Mouse (Mus musculus): ENCODE measurements around the gene Mctp1.
A peak's percentile ranks its signal among the peaks of the same experiment; 100 is the strongest.

Mctp1 gene

DNA sequence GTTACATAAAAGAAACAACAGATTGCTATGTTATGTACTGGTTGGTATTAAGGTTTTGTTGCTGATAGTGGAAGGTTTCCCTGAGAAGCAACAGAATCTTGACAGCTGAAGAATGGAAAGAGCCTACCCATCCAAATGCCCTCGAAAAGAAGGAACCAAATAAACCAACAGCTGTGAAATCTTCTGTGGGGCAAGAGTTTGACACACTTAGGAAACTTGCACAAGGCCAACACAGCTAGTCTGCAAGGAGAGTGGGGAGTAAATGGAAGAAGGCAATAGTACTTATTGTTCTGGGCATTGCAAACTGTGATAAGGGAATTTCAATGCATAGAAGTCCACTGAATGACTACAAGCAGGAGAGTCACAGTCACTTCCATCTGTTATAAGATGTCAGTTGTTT is 236.2 kb downstream of the Mctp1 start:
- DNase-seq, result no peak

DNA sequence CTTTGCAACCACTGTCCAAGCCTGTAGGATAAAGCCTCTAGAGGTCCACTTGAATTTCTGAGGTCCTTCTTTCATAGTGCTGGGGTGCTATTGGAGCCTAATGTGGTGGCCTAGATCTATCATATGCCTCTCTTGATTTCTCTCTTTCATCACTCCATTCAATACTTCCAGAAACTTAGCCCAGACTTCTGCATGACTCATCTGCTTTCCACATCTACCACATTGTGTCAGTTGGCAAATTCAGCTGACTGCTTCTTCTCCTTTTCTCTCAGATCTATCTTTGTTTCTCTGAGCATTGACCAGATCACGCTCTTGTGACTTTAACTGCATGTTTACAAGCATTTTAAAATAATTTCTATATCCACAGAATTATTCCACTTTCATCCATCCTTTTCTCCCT is 249.4 kb downstream of the Mctp1 start:
- no peak for DNase-seq

DNA sequence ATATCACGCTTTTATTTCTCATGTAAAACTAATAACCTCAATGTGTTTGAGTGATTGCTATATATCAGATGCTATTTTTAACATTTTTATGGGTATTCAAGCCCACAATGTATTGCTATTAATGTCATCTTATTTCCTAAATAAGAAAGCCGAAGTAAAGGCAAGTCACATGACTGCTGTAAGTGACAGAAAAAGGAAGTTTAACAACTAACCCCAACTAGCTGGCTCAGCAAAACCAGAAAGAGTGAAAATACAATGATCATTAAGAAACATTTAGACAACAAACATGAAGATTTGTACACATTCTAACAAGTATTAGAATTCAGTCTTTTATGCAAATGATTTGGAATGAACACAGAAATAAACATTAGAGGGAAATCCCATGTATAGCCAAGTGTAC is 253.9 kb downstream of the Mctp1 start:
- DNase-seq, result no peak

DNA sequence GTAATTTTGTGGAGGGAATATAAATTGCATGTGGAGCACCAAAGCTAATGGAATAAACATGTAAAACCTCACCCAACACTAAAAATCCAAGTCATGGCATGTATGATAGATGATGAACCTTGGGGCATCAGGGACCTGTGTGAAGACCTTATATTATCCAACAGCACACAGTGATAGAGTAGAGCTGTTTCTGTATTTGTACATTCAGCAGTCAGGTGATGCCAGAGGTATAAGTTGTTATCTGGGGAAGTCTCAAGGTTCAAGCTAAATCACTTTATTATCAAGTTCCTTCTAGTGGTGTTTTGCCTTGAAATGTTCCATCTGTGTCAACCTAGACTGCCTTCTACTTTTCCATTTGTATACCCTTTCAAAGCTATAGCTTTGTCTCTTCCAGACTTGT is 275.2 kb downstream of the Mctp1 start:
- DNase-seq, result no peak

DNA sequence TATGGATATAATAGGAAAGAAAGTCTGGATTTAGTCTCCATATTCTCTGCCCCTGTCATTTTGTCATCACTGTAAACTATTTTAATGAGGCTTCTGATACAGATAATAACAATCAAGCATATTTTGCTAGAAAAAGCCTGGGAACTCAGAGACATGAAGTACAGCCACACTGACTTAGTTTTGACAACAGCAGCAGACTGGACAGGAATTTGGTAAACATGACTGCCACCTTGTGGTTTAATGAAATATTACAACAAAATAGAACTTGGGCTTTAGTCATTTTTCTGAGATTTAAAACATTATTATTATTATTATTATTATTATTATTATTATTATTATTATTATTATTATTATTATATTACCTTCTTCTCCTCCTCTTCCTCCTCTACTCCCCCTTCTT is 297.0 kb downstream of the Mctp1 start:
- DNase-seq, result no peak

DNA sequence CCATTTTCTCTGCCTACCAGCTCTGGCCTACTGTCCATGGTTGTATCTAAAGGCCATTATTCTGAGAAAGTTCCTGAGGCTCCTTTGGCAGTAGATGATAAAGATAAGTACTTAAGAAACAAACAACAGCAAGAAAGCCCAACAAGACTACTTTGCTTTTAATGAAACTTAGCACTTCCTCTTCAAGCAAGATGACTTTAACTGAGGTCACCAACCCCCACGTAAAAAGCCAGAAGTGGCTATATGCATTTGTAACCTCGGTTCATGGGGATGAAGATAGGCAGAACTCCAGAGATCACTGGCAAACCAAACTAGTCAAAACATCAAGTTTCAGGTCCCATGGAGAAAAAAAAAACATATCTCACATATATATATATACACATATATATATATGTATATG is 305.0 kb downstream of the Mctp1 start:
- no peak for DNase-seq

DNA sequence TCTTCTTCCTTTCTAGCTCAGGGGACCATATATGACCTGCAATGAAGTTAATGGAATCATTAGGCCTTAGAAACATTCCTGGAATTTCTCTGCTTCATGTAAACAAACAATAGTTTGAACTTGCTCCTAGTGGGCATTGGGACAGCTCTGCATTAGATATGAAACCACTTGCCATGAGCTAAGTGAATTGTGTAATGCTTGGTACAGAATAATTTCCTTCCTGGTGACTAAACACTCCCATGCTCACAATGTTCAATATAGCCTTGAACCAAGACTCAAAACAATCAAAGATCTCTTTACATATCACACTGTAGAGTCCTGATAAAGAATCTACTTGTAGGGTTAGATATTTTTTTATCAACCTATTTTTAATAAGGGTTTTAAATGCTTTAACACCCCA is 305.8 kb downstream of the Mctp1 start:
- no peak for DNase-seq

DNA sequence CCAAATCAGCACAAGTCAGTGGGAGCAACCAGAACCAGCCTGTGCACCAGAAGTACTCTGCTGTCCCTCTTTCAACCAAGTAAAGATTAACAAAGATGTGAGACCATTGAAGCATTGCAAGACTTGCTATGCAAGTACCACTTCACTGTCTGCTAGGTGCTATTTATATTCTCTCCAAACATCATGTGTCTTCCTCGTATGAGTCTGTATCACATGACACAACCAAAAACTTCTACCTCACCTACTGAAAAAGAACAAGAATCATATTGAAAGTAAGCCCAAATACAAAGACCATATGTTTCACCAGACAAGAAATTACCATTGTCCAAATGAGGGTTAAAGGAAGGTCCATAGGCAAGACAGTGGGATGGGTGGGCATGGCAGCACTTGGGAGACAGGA is 306.4 kb downstream of the Mctp1 start:
- DNase-seq, result no peak

DNA sequence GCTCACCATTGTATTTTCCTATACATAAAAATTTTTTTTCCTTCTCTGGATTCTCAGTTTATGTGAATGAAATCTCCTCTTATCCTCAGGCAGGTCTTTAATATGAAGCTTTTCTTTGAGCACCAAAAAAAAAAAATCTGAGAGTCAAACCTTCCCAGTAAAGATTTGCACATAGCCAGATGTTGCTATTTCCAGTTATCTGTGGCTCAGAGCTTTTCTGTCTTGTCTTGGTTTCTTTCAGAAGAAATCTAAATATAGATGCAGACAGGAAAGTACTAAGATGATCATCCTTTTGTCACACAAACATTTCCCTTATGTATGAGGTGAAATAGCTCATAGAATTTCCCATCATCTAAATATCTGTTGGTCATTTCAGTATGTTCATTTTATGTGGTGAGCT is 349.7 kb downstream of the Mctp1 start:
- DNase-seq, result no peak

DNA sequence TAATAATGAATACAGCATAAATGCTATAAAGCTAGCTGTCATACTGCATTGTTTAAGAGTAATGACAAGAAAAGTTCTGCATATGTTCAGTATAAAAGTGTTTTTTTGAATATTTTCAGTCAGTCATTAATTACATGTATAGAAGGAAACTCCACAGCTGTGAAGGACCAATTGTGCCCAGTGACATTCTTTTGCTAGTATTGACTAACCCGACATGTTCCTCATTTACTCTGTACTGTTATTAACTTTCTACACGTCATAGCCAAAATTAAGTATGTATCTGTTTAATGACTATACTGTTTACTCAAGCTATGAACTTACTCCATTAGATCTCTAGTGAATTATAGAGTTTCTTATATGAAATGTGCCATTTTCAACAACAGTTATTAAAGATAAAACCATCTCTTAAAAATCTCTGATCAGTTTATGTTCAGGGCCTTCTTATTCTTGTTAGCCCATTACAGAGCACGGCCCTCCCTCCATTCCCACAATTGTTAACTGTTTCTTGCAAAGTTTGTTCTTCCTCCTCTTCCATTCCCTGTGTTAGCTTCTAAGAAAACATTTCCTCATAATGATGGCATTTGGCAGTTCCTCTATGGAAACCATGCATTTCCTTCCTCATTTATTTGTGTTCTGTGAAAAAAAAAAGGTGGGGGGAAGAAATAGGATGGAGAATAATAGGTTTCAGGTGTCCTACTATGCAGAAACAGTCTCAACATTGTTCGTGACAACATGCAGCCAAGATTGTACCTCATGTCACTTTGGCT is 366.5 kb downstream of the Mctp1 start:
- no peak for DNase-seq

DNA sequence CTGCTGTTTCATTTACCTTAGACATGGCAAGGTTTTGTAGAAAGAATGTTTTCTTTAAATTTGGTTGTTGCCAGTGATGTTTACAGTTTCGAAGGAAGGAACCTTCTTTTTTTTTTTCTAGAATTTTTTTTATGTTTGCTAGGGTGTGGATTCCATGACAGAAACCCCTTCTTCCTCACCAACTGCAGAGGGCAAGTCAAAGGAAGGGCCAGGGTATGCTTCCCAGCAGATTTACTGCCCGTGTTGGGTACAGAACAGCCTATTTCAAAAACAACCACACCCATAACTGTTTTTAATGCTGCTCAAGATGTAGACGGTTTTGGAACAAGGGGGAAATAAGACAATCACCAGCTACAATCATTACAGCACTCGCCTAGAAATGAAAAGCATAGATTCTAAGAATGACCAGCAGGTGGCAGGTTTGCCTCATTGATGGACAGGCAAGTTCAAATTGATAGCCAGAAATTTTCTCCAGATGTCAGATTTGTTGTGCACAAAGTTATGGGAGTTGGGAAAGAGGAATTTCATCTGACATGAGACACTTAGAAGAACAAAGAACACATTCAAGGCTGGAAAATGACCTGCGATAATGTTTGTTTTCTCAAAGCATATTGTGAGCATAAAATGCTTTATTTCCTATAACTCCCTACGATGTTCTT is 375.6 kb downstream of the Mctp1 start:
- DNase-seq, result peak; percentile 1 to 14

DNA sequence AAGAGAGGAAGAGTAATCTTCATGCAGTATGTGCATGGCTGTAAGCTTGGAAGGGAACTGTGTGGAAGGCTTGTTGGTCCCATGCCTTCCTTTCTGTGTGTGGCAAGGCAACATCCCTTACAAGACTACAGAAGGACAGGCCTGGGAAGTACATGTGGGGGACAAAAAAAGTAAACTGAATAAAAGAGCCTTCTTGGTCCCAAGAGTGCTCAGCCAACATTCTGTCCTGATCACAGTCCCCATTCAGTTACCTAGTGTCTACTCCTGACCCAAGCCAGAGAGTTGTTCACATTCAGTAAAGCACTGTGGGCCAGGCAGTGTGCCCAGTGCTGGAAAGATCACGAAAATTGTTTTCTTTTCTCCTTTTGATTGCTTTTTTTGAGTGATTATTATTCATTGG is 415.3 kb downstream of the Mctp1 start:
- DNase-seq, result no peak

DNA sequence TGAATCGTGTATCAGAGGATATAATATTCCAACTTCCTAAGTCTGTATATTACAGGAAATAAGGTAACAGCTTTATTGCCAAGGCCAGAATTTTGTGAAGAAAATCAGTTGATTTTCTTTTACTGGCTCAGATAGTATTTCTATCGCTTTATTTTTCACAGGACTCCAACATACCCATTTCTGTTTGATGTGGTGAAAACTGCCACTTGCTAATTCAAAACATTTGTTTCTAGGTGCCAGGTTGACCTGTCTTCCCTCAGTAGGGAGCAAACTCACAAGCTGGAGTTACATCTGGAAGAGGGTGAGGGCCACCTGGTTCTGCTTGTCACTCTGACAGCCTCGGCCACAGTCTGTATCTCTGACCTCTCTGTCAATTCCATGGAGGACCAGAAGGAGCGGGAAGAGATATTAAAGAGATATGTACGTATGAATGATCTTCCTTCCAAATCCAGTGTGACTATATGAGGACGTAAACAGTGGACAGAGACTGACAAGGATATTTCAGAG is 416.8 kb downstream of the Mctp1 start:
- no peak for DNase-seq

DNA sequence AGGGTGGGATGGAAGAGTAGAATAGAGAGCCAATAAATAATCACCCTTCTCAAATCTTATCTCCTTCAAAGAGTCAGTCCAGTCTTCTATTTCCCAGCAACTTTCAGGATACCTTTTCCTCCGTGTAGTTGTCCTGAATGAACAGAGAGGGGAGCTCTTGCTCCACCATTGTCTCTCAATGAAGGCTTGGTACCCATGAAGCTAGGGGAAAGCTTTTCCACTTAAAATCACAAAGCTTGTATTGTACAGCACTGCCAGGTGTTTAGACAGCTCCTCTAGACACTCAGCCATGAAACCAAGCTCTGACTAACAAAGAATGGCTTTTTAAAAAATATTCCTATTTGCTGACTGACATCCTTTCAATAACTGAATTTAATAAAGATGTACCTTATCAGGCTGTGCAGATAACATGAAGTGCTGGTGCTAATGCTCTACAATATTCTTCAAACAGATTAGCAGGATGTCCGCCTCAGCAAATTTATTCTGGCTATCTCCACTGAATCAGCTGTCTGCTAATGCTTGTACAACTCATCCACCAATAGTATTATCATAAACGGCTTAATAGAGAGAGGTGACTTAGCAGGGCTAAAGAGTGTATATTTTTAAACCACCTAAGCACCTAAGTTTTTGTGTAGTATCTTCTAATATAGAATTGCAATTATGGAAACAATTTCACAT is 417.9 kb downstream of the Mctp1 start:
- no peak for DNase-seq

DNA sequence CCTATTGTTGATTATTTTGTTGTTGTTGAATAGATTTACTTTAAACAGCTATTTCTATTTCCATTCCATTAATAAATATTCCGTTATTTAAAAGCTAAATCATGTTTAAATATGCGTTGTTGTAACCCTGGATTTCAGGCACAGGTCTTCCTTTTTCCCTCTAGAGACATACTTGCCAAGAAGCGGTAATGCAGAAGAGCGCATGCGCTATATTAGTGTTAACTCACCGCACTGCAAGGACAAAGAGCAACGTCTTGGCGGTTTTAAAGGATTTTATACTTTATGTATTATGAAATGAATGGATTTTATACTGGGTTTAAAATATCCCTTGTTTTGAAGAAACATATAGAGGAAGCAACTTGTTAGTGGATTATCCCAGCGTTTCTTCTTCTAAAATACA is 418.6 kb downstream of the Mctp1 start:
- DNase-seq, result no peak

DNA sequence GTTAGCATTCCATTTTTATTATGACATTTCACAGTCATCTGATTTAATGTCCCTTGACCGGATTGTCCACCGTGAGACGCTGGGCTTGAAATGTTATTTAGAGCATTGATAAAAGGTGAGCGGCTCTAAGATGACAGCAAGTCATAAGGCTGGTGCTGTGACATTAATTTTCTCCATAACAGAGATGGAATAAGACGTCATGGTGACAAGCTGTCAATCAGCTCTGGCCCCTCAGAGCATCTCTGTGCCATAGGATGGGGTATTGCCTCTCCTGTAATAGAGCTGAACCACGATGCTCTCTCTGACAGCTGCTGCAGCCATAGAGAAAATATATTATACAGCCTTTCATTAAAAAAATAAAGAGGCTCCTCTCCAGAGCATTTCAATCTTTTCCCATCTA is 419.5 kb downstream of the Mctp1 start:
- no peak for DNase-seq

DNA sequence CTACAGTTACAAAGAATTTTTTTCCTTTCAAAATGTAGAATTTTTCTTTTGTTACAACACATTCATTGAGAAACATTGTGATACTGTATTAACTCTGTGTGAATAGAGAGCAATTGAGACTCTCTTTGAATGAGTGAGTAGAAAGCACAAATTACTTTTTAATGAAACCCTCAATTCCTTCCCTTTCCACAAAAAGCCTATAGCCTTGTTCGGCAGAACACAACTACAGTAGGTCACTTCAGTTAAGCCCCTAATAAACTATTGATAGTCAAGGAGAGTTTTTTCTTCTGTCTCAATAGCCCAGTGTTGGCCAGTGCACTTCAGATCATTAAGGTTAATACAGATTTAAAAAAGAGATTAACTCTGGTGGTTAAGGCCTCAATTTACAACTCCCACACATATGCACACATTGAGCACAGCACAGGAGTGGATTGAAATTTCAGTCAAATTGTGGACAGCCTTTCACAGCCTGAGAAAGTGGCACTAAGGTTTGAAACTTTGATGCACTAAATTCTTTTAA is 424.6 kb downstream of the Mctp1 start:
- DNase-seq, result no peak

DNA sequence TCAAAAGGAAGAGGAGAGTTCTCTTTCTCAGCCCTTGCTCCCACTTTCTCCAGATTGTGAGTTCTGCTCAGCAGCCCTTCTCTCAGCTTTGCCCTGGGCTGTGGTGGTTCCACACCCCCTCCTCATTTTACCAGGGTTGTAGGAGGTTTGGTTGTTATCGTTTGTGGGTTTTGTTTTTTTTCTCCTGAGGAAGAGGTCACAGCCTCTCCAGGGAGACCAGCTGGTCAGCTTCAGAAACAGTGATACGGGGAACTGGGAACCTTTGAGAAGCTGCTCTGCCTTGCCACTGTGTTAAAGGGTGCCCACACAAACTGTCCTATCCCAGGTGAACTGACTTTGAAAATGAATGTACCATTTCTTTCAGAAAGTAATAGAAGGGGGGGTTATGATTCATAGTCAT is 425.5 kb downstream of the Mctp1 start:
- no peak for DNase-seq

DNA sequence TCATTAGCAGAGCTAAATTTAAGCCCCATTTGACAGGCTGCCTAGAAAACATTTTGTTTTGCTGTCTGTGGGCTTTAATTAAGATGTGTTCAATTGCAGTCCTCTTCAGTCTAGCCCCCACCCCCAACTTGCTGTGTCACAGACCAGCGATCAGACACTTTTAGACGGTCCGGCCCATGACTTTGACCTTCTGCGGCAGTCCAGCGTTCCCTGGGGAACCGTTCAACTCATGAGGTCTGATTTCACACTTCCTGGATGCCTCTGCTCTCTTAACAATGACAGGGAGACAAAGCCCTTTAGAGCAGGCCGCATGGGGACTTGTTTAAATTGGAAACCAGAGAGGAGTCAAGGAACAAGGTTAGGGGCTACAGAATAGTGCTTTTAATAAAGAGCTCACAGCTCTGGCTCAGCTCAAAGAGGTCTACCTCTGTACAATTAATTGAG is 426.2 kb downstream of the Mctp1 start:
- peak in 1 of 2 experiments; percentile 5 for DNase-seq

DNA sequence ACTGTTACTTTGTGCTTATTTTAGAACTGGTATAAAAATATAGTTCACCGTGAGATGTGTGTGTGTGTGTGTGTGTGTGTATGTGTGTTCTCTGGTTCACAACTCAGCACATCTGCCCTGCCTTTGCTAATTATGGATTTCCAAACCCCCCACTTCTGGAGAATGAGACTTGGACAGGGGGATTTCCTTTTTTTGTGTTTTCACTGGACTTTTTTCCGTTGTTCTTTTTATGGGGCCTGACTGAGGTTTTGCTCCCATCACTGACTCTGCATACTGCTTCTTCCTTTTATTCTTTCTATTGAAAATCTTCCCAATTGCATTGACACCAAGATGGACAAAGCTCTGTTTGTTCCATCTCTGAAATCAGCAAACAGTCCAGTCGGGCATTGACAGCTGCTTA is 438.7 kb downstream of the Mctp1 start:
- DNase-seq, result no peak

DNA sequence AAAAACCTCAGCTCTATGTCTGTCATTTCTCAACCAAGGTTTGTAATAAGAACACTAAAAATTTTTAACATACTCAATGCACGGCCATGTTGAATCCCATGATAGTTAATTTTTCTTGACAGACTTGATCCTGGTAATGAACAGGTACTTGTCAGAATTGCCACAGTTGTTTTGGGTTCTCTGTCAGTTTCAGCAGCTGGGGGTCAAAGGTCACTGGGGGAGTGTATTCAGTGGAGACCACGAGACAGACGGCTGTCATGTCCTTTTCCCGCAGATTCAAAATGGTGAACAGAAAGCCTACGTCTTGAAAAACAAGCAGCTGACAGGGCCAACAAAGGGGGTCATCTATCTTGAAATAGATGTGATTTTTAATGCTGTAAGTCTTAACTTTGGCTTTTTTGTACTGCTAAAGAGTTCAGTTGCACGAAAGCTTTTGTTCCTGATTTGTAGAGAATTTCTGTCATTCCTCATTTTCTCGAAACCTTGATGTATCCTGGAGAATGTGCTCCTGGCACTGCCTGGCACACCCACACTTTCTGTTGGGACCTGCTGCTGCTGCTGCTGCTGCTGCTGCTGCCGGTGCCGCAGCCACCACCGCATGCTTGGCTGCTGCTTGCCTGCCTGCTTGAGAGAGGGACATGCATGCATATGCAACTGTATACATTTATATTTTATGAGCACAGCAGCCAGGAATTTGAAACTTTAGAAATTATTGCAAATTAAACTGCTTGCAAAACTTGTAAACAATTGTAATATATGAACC is 440.8 kb downstream of the Mctp1 start:
- DNase-seq, result no peak

DNA sequence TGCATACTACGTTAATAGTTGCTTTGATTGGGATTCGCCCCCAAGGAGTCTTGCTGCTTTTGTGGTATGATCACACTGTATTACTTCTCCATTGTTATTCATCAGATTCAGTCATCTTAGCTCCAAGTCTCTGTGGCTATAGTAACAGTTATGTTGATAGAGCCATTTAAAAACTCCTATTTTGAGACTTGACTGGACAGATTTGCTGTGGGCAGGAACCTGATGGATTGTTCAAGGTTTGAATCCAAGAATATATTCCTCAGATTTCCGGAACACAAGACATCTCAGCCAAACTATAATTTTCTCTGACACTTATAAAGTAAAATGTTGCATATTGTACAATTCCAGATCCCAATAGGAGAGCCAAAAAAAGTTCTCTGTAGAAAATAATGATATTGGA is 443.4 kb downstream of the Mctp1 start:
- no peak for DNase-seq

DNA sequence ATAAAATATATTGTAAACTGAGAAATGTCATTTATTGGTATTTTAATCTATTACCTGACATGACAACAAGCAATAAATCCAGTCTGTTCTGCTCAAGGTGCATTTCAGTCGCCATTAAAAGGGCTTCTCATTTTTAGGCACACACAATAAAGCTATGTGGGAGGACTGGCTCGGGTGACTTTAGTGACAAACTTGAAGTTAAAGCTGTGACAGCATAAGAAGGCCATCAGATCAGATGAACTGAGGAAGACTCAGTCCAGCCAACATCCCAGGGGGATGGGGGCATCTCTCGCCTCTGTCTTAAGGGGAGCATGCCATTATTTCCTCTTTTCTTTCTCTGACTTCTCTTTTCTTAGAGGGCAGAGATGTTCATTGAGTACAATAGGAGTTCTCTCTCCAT is 453.7 kb downstream of the Mctp1 start:
- no peak for DNase-seq

All from kidney, adult 8-10 months (tissue).